Mouse (Mus musculus): ENCODE measurements around the gene Flvcr1.

DNA sequence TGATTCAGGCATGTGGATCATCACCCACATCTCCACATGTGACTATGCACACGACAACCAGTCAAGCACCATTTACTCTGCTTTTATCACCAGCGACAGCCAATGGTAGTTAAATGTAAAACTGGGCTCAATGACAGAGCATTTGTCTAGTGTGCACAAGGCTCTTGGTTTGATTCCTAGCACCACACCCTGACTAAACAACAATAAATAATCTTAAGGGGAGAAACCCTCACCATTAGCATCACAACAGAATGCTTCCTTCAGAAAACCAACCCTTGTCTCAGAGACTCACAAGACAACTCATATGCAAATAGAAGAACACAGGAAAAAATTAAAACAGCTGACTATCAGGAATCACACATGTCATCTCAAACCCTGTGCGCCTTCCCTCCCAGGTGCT is 11.7 kb downstream of the Flvcr1 start:
- TF ChIP-seq CTCF (IDR thresholded peaks at IDR 0.05) = no peak
- TF ChIP-seq EP300 (IDR thresholded peaks at IDR 0.05; ENCODE audit: insufficient read depth, low read depth, low read length) = no peak
- no peak for TF ChIP-seq POLR2A (IDR thresholded peaks at IDR 0.05; ENCODE audit: insufficient read depth, low read depth, low read length)
